In the genomic region with DNA sequence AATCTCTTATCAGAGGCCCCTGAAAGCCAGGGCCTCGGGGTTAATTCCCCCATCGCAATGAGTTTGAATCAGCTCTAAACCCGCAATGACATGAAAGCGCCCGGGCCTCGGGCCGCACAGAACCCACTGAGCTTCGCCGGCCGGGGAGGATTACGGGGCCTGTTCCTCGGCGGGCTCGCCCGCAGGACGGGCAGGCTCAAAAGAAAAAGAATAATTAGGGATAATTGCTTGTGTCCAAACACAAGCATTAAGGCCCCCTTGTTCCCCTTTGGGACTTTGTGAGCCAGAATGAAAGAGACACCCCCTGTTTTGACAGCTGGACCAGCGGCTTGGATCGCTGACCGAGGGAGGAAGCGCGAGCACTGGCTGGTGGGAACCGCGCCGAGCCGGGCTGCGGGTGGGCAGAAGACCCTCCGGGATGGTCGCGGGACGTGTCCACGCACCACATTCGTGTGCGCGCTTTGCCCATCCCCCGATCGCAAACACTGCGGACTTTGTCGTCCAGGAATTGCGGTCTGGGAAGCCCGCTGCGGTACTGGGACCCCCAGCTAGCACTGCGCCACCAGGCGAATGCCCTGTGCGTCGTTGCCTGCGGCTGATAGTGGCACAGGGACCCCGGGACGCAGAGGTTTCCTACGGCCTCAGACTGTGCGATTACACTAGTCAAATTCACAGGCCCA, we compare ENCODE assay signal across 9 mouse cellular contexts.
DNase-seq lines count a peak whose midpoint lies in the region; ATAC-seq lines count a peak whose summit lies in the region.
"Had no signal": no experiment of that assay in that cellular context is flagged by ENCODE, and none has a peak within 500 bp of the region (broad histone marks: within the 10 kb centered on the region; RNA-seq: fewer than 3 reads in every experiment).

No protein-coding gene starts in this region.

- DNase-seq in heart, embryonic 10.5 days (ENCODE audit: low spot score): no peak
- no peak for DNase-seq in heart, adult 8-10 months (ENCODE audit: low spot score)
- peak; percentile 22 to 25 for DNase-seq in heart, postnatal 14 days
- no peak for DNase-seq in midbrain, embryonic 11.5 days (ENCODE audit: low spot score, missing footprints)
- DNase-seq in layer of hippocampus, postnatal 25 days (ENCODE audit: extremely low spot score in 1 of 2, low spot score in 1 of 2): no peak
- DNase-seq in spleen, postnatal 10 days (ENCODE audit: low spot score in 2 of 2): no peak
- DNase-seq in adrenal gland, postnatal 25 days: no peak

- H3K9me3 ChIP-seq in heart, embryonic 10.5 days: no peaks in the 10 kb centered on the region
- no peaks in the 10 kb centered on the region for H3K9me3 ChIP-seq in midbrain, embryonic 11.5 days (ENCODE audit: control insufficient read depth, low read length)

- H3K4me3 ChIP-seq in heart, embryonic 10.5 days: peak overlapping the region; percentile 65
- H3K4me3 ChIP-seq in midbrain, embryonic 11.5 days (ENCODE audit: low read depth, low read length): peak overlapping the region; percentile 22; the same call in 1 of the 2 replicates

- no peaks in the 10 kb centered on the region for H3K36me3 ChIP-seq in heart, embryonic 10.5 days
- no peaks in the 10 kb centered on the region for H3K36me3 ChIP-seq in midbrain, embryonic 11.5 days (ENCODE audit: control insufficient read depth, insufficient read depth, low read length)

- H3K9ac ChIP-seq in midbrain, embryonic 11.5 days (ENCODE audit: low read length): peak overlapping the region; percentile 44

- under 1% methylated on average over 50 of the region's 50 CpGs for WGBS in heart, embryonic 10.5 days
- WGBS in midbrain, embryonic 11.5 days: under 1% methylated on average over 50 of the region's 50 CpGs

- intact Hi-C loops in heart, postnatal 14 days (cut with DNase I): no loop called here

- peak overlapping the region; percentile 65 for H3K27ac ChIP-seq in heart, embryonic 10.5 days
- no peak overlapping the region for H3K27ac ChIP-seq in midbrain, embryonic 11.5 days (ENCODE audit: low read depth, low read length)

- peaks cover 74% of the 10 kb centered on the region for H3K27me3 ChIP-seq in heart, embryonic 10.5 days (ENCODE audit: insufficient read depth, poor library complexity, severe bottlenecking)
- peaks cover 84% of the 10 kb centered on the region for H3K27me3 ChIP-seq in midbrain, embryonic 11.5 days (ENCODE audit: control insufficient read depth, insufficient read depth, low read length)
- H3K27me3 ChIP-seq: CH12.LX had no signal

- peaks cover 24% of the 10 kb centered on the region for H3K4me1 ChIP-seq in heart, embryonic 10.5 days
- peaks cover 26% of the 10 kb centered on the region for H3K4me1 ChIP-seq in midbrain, embryonic 11.5 days (ENCODE audit: control insufficient read depth, insufficient read depth, low read length)

- peak overlapping the region; percentile 50 for H3K4me2 ChIP-seq in midbrain, embryonic 11.5 days

- ATAC-seq in common myeloid progenitor, adult 5-6 weeks (replicated peaks; ENCODE audit: low read depth, poor library complexity, severe bottlenecking): 0 out of 2 replicates have a peak, but pooled peaks have one; percentile 25
- ATAC-seq in midbrain, embryonic 11.5 days (ENCODE audit: low FRiP score): peak; percentile 93

Comparison
In these comparisons a context has a peak if more than half of its experiments do, and no peak if none do; other contexts are left out.
1. DNase-seq: peak in heart, postnatal 14 days (2 of 2); none in heart, embryonic 10.5 days (single experiment), heart, adult 8-10 months (single experiment), midbrain, embryonic 11.5 days (single experiment), layer of hippocampus, postnatal 25 days (0 of 2), spleen, postnatal 10 days (0 of 2) and adrenal gland, postnatal 25 days (single experiment).